Mouse (Mus musculus) embryo, embryonic 10 days (tissue): ENCODE results near the gene 1810037I17Rik.
"Not testable (repeated sequence)": the region's sequence is repeated elsewhere in the genome, so short reads cannot be mapped to it uniquely, and the experiment has no call there.

Source experiments
- DNase-seq: peaks from one replicate; pipeline ENCODE4 v3.0.0-alpha.2; 2015; ENCODE audit warnings: low spot score

Gene 1810037I17Rik

DNA sequence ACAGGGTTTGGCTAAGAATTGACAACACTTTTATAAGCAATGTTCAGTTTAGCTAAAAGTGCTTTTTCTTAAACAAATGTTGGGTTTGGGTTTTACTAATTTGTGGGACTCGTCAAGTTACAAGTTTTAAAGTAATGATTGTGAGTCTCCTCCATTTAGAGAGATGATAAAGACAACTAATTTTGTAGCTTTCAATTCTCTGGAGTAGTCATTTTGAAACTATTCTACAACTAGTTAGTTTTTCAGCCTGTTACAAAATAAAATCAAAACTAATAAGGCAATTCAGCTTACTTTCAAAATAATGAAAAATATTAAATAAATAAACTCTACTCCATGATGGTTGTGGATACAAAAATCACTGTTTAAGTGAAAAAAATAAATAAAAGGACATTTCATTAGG, 8.5 kb downstream of the 1810037I17Rik start:
- no peak for DNase-seq

DNA sequence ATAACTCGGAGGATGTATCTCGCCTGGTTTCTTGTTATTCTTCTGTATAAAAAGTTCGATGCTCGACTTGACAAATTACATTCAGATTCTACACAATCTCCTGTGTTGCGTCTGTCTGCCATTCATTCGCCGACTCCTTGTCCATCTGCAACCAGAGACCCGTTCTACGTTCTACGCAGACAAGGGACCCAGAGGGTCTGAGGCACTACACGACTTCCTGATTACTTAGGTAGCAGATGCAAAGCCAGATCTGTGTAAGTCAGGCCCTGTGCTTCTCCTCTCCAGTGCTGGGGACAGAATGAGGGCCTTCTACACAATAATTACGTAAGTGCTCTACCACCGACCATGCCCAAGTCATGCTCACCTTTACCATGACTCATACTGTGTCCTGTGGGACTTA, 13.2 kb downstream of the 1810037I17Rik start:
- DNase-seq = not testable (repeated sequence)

DNA sequence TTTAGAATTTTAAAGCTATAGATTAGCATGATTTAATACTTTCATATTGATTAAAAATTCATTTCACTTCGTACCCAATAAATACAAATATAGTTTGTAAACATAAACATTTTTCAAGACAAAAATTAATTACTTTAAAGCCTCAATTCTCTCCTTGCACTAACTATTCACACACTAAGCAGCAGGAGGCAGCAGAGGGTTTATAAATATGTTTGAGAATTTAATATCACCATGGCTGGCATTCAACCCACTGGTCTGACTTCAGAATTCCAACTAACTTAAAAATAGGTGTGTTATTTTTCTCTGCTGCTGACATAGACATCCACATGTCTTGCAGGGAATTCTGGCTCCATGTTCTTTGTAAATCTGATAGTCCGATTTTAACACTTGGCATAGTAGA, 15.2 kb downstream of the 1810037I17Rik start:
- peak; percentile 57 for DNase-seq

DNA sequence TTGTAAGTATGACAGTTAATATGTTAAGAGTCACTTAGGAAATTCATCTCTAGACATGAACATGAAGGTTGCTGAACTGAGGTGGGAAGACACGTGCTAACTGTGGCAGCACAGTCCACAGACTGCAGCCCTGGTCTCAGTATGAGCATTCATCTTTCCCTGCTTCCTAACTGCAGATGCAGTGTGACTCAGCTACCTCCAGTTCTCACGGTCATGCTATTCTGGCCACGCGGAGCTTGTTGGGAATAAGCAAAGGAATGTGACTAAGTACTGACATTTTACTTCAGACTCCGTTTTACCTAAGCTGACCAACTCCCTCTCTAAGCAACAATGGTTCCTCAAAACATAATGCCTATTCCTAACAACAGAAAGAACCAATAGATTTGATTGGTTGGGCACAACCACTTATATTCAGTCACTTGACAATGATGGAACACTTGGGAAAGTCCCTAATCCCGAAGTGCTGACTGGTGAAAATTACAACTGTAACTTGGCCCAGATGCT, 19.4 kb downstream of the 1810037I17Rik start:
- no peak for DNase-seq

GRCm38 (mm10) chr3:122950129-122950528, 26.1 kb downstream of the 1810037I17Rik start:
- DNase-seq = no peak

GRCm38 (mm10) chr3:122964301-122964700, 40.3 kb downstream of the 1810037I17Rik start:
- no peak for DNase-seq

DNA sequence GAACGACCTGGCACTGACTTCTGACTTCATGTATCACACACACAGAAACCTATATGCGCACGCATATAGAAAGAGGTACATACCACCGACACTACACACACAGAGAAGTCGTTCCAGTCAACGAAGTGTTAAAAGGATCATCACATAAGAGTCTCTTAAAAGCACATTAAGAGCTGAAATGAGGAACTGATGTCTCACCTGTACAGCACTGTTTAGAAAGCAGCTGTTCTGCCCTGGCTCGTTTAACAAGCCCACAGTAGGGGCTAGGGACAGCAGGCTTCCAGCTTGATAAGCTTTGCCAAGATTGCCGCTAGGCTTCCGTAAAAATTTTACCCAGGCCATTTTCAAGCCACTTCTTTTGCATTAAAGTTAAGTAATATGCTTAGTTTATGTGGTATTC, 44.4 kb downstream of the 1810037I17Rik start:
- no peak for DNase-seq

GRCm38 (mm10) chr3:122972126-122972822, 48.3 kb downstream of the 1810037I17Rik start:
- peak; percentile 50 for DNase-seq

DNA sequence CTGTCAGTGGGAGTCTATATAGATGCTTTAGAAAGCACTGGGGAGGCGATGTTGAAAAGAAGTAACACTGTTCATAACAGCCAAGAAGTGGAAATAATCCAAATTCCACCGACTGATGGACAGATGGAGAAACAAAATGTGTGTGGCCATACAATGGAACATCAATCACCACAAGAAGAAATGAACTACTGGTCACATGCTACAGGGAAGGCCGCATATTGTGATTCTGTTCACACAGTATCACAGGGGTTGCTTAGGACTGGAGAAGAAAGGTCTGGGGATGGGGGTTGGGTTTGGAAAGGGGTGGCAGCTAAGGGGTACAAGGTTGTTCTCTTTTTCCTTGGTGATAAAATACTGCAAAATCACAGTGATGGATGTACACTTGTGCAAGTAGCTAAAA, 50.8 kb downstream of the 1810037I17Rik start:
- no peak for DNase-seq

GRCm38 (mm10) chr3:122975363-122975762, 51.4 kb downstream of the 1810037I17Rik start:
- DNase-seq = no peak
